Mouse (Mus musculus) heart, embryonic 15.5 days (tissue): ENCODE data around the gene Cpa1. TPM values are rescaled to one million over a fixed set of nuclear protein-coding genes. Genes with fewer than 3 reads are reported as not detected.

ENCODE experiments used
- ATAC-seq: fragments of 200-750 bp; cut with Nextera tagmentation; replicated peaks from 2 replicates; pipeline ENCODE4 v1.8.0; 2017; ENCODE audit warnings: low read depth, moderate TSS enrichment; ENCODE audit not compliant: insufficient number of reproducible peaks, insufficient read depth, low FRiP score
- H3K27ac ChIP-seq: fragments of 300-500 bp; sonication (generic); 2 replicates; pipeline ENCODE4 v1.5.1; 2015; ENCODE audit warnings: mild to moderate bottlenecking, inconsistent platforms
- H3K27me3 ChIP-seq: fragments of 300-500 bp; sonication (generic); 2 replicates; pipeline ENCODE4 v1.6.1; 2015; ENCODE audit warnings: inconsistent platforms
- H3K36me3 ChIP-seq: fragments of 300-500 bp; sonication (generic); 2 replicates; pipeline ENCODE4 v1.6.1; 2015; ENCODE audit warnings: mild to moderate bottlenecking, inconsistent platforms
- H3K4me1 ChIP-seq: fragments of 300-500 bp; sonication (generic); replicated peaks from 2 replicates; pipeline ENCODE4 v1.6.1; 2015; ENCODE audit warnings: inconsistent platforms
- H3K4me2 ChIP-seq: fragments of 300-500 bp; sonication (generic); 2 replicates; pipeline ENCODE4 v1.6.1; 2015; ENCODE audit warnings: inconsistent platforms, mild to moderate bottlenecking, moderate library complexity
- H3K4me3 ChIP-seq: fragments of 300-500 bp; sonication (generic); 2 replicates; pipeline ENCODE4 v1.5.1; 2015; ENCODE audit warnings: mild to moderate bottlenecking, inconsistent platforms
- H3K9ac ChIP-seq: fragments of 300-500 bp; sonication (generic); 2 replicates; pipeline ENCODE4 v1.6.1; 2015; ENCODE audit warnings: mild to moderate bottlenecking, inconsistent platforms
- H3K9me3 ChIP-seq: fragments of 300-500 bp; sonication (generic); replicated peaks from 2 replicates; pipeline ENCODE4 v1.6.1; 2016; ENCODE audit warnings: inconsistent platforms
- WGBS: fragments of 180-500 bp; shearing (Covaris S2); methylation state at CpG from one replicate; pipeline ENCODE4 v1.1.7; 2015; ENCODE audit warnings: mixed read lengths; 5-methylcytosine and 5-hydroxymethylcytosine counted together
- polyA plus RNA-seq: library from polyadenylated mRNA; unstranded; fragments of >200 nt; fragmentation: Nextera tagmentation; extraction: Ambion mirVana; gene quantifications from 2 replicates; pipeline ENCODE4 v1.2.1, GENCODE M21; 2015

The Cpa1 gene
- polyA plus RNA-seq, 1 experiment from 2014 or later, result 5.0 TPM

GRCm38 (mm10) chr6:30610710-30611109 lies 28.3 kb upstream of the Cpa1 start, which contains the start of gene Cpa5:
TSS of gene Cpa5 (plus strand) at chr6:30611010.
- Histone ChIP-seq H3K4me2 (no peak within 1 kb of the TSS), H3K36me3 (no peaks in the 10 kb centered on the region), H3K9me3 (no peaks in the 10 kb centered on the region), H3K27me3 (no peaks in the 10 kb centered on the region), H3K4me1 (no peaks in the 10 kb centered on the region), H3K9ac (no peak within 1 kb of the TSS), H3K27ac (no peak within 1 kb of the TSS), H3K4me3 (no peak within 1 kb of the TSS)
- no peak for ATAC-seq
- WGBS, result 95% methylated on average over 7 of the region's 7 CpGs

DNA sequence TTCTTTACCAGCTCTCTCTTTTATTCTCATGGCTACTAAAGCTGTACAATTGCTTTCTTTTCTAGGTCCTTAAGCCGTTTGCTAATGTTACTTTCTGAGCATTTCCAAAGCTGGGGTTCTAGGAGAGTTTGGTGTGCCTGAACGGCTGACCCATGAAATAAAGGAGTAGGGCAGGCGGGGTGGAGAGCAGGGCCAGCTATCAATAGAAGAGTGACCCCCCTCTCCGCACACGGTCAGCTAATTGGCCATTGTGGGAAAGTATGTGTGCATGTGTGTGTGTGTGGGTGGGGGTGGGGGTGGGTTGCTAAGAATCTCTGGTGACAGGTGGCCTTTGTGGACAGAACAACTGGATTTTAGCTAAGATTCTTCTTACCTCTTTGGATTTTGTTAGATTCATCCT lies 27.8 kb upstream of the Cpa1 start:
- no peaks in the 10 kb centered on the region for H3K27me3 ChIP-seq
- ATAC-seq, result no peak
- H3K9ac ChIP-seq, result no peak overlapping the region
- no peak overlapping the region for H3K4me2 ChIP-seq
- peaks cover 5% of the 10 kb centered on the region for H3K4me1 ChIP-seq
- no peak overlapping the region for H3K27ac ChIP-seq
- WGBS, result 78% methylated on average over 5 of the region's 5 CpGs
- no peaks in the 10 kb centered on the region for H3K9me3 ChIP-seq
- no peak overlapping the region for H3K4me3 ChIP-seq
- H3K36me3 ChIP-seq, result no peaks in the 10 kb centered on the region

GRCm38 (mm10) chr6:30614251-30614650 lies 24.8 kb upstream of the Cpa1 start:
- Histone ChIP-seq H3K9ac (no peak overlapping the region), H3K36me3 (no peaks in the 10 kb centered on the region), H3K9me3 (no peaks in the 10 kb centered on the region), H3K27me3 (no peaks in the 10 kb centered on the region), H3K27ac (no peak overlapping the region), H3K4me1 (peaks cover 34% of the 10 kb centered on the region), H3K4me3 (no peak overlapping the region), H3K4me2 (no peak overlapping the region)
- ATAC-seq, result no peak
- WGBS, result 77% methylated on average over 6 of the region's 6 CpGs

- no peak for ATAC-seq
- H3K9me3 ChIP-seq, result no peaks in the 10 kb centered on the region
- no peaks in the 10 kb centered on the region for H3K36me3 ChIP-seq
- no peak overlapping the region for H3K4me3 ChIP-seq
- no peak overlapping the region for H3K4me2 ChIP-seq
- H3K27me3 ChIP-seq, result no peaks in the 10 kb centered on the region
- H3K27ac ChIP-seq, result no peak overlapping the region
- H3K4me1 ChIP-seq, result peaks cover 39% of the 10 kb centered on the region
- 42% methylated on average over 4 of the region's 4 CpGs for WGBS
- no peak overlapping the region for H3K9ac ChIP-seq
Measured at GRCm38 (mm10) chr6:30615741-30616140, 23.3 kb upstream of the Cpa1 start.

- peaks cover 47% of the 10 kb centered on the region for H3K4me1 ChIP-seq
- WGBS, result 18% methylated on average over 8 of the region's 8 CpGs
- no peaks in the 10 kb centered on the region for H3K9me3 ChIP-seq
- no peak overlapping the region for H3K9ac ChIP-seq
- no peak for ATAC-seq
- H3K27ac ChIP-seq, result peak overlapping the region; percentile 46; the same call in 1 of the 2 replicates
- no peaks in the 10 kb centered on the region for H3K36me3 ChIP-seq
- H3K27me3 ChIP-seq, result no peaks in the 10 kb centered on the region
- H3K4me2 ChIP-seq, result 0 out of 2 replicates have a peak overlapping the region, but pooled peaks have one; percentile 3
- H3K4me3 ChIP-seq, result no peak overlapping the region
Measured at GRCm38 (mm10) chr6:30616491-30616941, 22.5 kb upstream of the Cpa1 start.

GRCm38 (mm10) chr6:30617020-30617958 lies 21.7 kb upstream of the Cpa1 start:
- Histone ChIP-seq H3K36me3 (no peaks in the 10 kb centered on the region), H3K4me2 (peak overlapping the region; percentile 44), H3K9me3 (no peaks in the 10 kb centered on the region), H3K4me3 (0 out of 2 replicates have a peak overlapping the region, but pooled peaks have one; percentile 5), H3K4me1 (peaks cover 51% of the 10 kb centered on the region), H3K27ac (peak overlapping the region; percentile 46), H3K27me3 (no peaks in the 10 kb centered on the region), H3K9ac (no peak overlapping the region)
- 20% methylated on average over 13 of the region's 13 CpGs for WGBS
- ATAC-seq, result no peak

GRCm38 (mm10) chr6:30617959-30618590 lies 20.9 kb upstream of the Cpa1 start:
- Histone ChIP-seq H3K9ac (no peak overlapping the region), H3K4me1 (peaks cover 58% of the 10 kb centered on the region), H3K27ac (no peak overlapping the region), H3K27me3 (no peaks in the 10 kb centered on the region), H3K9me3 (no peaks in the 10 kb centered on the region), H3K4me2 (peak overlapping the region; percentile 44), H3K4me3 (0 out of 2 replicates have a peak overlapping the region, but pooled peaks have one; percentile 5), H3K36me3 (no peaks in the 10 kb centered on the region)
- ATAC-seq, result 0 out of 2 replicates have a peak, but pooled peaks have one; percentile 30
- 23% methylated on average over 18 of the region's 18 CpGs for WGBS

- 45% methylated on average over 6 of the region's 6 CpGs for WGBS
- peaks cover 58% of the 10 kb centered on the region for H3K4me1 ChIP-seq
- H3K9me3 ChIP-seq, result no peaks in the 10 kb centered on the region
- H3K4me2 ChIP-seq, result no peak overlapping the region
- H3K4me3 ChIP-seq, result no peak overlapping the region
- no peaks in the 10 kb centered on the region for H3K27me3 ChIP-seq
- no peak for ATAC-seq
- H3K27ac ChIP-seq, result peak overlapping the region; percentile 21; the same call in 1 of the 2 replicates
- H3K9ac ChIP-seq, result no peak overlapping the region
- H3K36me3 ChIP-seq, result no peaks in the 10 kb centered on the region
Measured at GRCm38 (mm10) chr6:30618735-30619134, 20.3 kb upstream of the Cpa1 start.

- Histone ChIP-seq H3K4me2 (no peak overlapping the region), H3K9me3 (no peaks in the 10 kb centered on the region), H3K9ac (no peak overlapping the region), H3K27me3 (no peaks in the 10 kb centered on the region), H3K4me3 (no peak overlapping the region), H3K4me1 (peaks cover 63% of the 10 kb centered on the region), H3K27ac (no peak overlapping the region), H3K36me3 (no peaks in the 10 kb centered on the region)
- ATAC-seq, result no peak
- 79% methylated on average over 5 of the region's 5 CpGs for WGBS
Measured at GRCm38 (mm10) chr6:30619606-30620005, 19.4 kb upstream of the Cpa1 start.

DNA sequence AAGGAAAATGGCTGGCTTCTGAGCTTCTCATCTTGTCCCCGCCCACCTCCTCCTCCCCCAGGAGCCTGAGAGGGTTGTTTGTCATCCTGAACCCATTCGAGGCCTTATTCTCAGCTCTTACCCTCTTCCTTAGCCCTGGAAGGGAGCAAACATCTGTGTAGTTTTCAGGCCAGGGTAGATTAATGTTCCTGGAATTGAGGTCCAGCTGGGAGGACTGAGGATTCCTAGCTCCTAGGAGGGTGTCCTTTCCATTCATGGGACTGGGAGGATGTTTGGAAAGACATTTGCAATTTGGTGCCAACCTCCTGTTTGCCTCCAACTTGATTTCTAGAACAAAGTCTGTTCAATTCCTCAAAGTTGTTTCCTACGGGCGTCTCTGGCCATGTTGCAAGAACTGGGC lies 18.4 kb upstream of the Cpa1 start:
- no peaks in the 10 kb centered on the region for H3K27me3 ChIP-seq
- no peak for ATAC-seq
- WGBS, result 83% methylated on average over 4 of the region's 4 CpGs
- H3K4me3 ChIP-seq, result no peak overlapping the region
- no peak overlapping the region for H3K9ac ChIP-seq
- H3K4me2 ChIP-seq, result no peak overlapping the region
- H3K27ac ChIP-seq, result peak overlapping the region; percentile 84
- H3K36me3 ChIP-seq, result no peaks in the 10 kb centered on the region
- H3K9me3 ChIP-seq, result no peaks in the 10 kb centered on the region
- peaks cover 63% of the 10 kb centered on the region for H3K4me1 ChIP-seq

DNA sequence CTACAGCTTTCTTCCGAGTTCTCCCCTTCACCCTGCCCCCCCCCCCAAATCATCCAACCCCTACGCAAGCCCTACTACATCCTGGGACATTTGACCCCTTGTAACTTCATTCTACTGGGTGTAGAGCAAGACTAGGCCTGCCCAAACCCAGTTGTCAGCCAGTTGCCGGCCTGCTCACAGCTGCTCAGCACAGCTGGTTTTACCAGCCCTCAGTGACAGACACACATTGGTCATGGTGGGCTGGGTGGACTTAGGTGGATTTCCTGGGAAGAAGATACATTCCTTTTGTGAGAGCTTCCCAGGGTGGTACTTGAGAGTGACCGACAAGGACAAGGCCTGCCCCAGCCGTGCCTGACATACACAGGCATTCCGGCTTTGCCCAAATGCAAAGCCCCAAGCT lies 18.0 kb upstream of the Cpa1 start:
- Histone ChIP-seq H3K27ac (peak overlapping the region; percentile 84), H3K36me3 (no peaks in the 10 kb centered on the region), H3K9me3 (no peaks in the 10 kb centered on the region), H3K4me1 (peaks cover 60% of the 10 kb centered on the region), H3K4me3 (no peak overlapping the region), H3K4me2 (no peak overlapping the region), H3K9ac (no peak overlapping the region), H3K27me3 (no peaks in the 10 kb centered on the region)
- WGBS, result 66% methylated on average over 6 of the region's 6 CpGs
- no peak for ATAC-seq
